Mouse (Mus musculus): Measurements from ENCODE around the gene Opcml.

DNA sequence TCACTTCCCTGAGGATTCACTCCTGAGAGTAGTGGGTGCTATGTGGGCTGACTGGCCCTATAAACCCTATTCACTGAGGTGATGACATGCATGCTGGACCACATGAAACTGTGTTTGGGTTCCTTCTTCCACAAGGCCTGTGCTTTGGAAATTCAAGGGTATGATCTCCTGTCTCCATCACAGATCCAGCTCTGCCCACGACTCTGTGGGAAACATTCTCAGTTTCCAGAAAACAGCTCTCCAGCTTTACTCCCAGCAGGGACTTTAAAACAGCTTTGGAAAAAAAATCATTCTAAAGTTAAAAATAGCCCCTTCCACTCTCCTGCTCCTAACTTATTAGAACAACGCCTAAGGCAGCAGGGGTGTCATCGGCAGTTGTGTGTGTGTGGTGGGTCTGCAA is 491.0 kb downstream of the Opcml start:
- TF ChIP-seq CTCF (IDR thresholded peaks at IDR 0.05; ENCODE audit: control insufficient read depth, insufficient read depth, low read length) (no peak), POLR2A (IDR thresholded peaks at IDR 0.05; ENCODE audit: borderline replicate concordance, control insufficient read depth, low read depth, low read length) (no peak)
